Mouse (Mus musculus): Measurements from ENCODE around the gene Cpne9. TPM values are rescaled to one million over a fixed set of nuclear protein-coding genes. Genes with fewer than 3 reads are reported as not detected.

Gene Cpne9
- polyA plus RNA-seq, 1 experiment from 2014 or later: 0.31 TPM

GRCm38 (mm10) chr6:113296046-113296445 is 13.9 kb downstream of the Cpne9 start:
- Histone ChIP-seq H3K4me1 (replicated peaks) (no peaks in the 10 kb centered on the region), H3K27me3 (no peaks in the 10 kb centered on the region), H3K36me3 (no peaks in the 10 kb centered on the region), H3K27ac (replicated peaks) (no peak overlapping the region), H3K4me3 (no peak overlapping the region), H3K9ac (no peak overlapping the region), H3K4me2 (no peak overlapping the region), H3K9me3 (no peaks in the 10 kb centered on the region)
- no peak for ATAC-seq (ENCODE audit: low read depth)
- 77% methylated on average over 2 of the region's 2 CpGs for WGBS

GRCm38 (mm10) chr6:113296639-113297038 is 14.5 kb downstream of the Cpne9 start:
- no peak for ATAC-seq (ENCODE audit: low read depth)
- no peaks in the 10 kb centered on the region for H3K27me3 ChIP-seq
- H3K9ac ChIP-seq: no peak overlapping the region

GRCm38 (mm10) chr6:113301350-113301749 is 19.2 kb downstream of the Cpne9 start:
- H3K9me3 ChIP-seq: no peaks in the 10 kb centered on the region
- peaks cover 7% of the 10 kb centered on the region for H3K4me1 ChIP-seq (replicated peaks)
- no peaks in the 10 kb centered on the region for H3K27me3 ChIP-seq
- H3K9ac ChIP-seq: no peak overlapping the region
- H3K4me2 ChIP-seq: no peak overlapping the region
- no peaks in the 10 kb centered on the region for H3K36me3 ChIP-seq
- no peak for ATAC-seq (ENCODE audit: low read depth)
- H3K27ac ChIP-seq (replicated peaks): no peak overlapping the region
- no peak overlapping the region for H3K4me3 ChIP-seq
- 84% methylated on average over 5 of the region's 5 CpGs for WGBS

More at GRCm38 (mm10) chr6:113296639-113297038, 14.5 kb downstream of the Cpne9 start:
- 71% methylated on average over 4 of the region's 4 CpGs for WGBS
- H3K27ac ChIP-seq (replicated peaks): no peak overlapping the region
- no peaks in the 10 kb centered on the region for H3K9me3 ChIP-seq
- H3K4me2 ChIP-seq: no peak overlapping the region
- H3K4me3 ChIP-seq: no peak overlapping the region
- H3K36me3 ChIP-seq: no peaks in the 10 kb centered on the region
- H3K4me1 ChIP-seq (replicated peaks): no peaks in the 10 kb centered on the region

- Histone ChIP-seq H3K4me1 (replicated peaks) (peaks cover 7% of the 10 kb centered on the region), H3K4me3 (no peak overlapping the region), H3K9ac (no peak overlapping the region), H3K36me3 (no peaks in the 10 kb centered on the region), H3K9me3 (no peaks in the 10 kb centered on the region), H3K4me2 (no peak overlapping the region), H3K27ac (replicated peaks) (no peak overlapping the region), H3K27me3 (no peaks in the 10 kb centered on the region)
- WGBS: 32% methylated on average over 3 of the region's 3 CpGs
- ATAC-seq (ENCODE audit: low read depth): no peak
Measured at GRCm38 (mm10) chr6:113302258-113302657, 20.2 kb downstream of the Cpne9 start.

- peak; percentile 98 for ATAC-seq (ENCODE audit: low read depth)
- H3K4me1 ChIP-seq (replicated peaks): peaks cover 34% of the 10 kb centered on the region
- H3K9ac ChIP-seq: peak overlapping the region; percentile 92
- H3K27me3 ChIP-seq: no peaks in the 10 kb centered on the region
- under 1% methylated on average over 50 of the region's 50 CpGs for WGBS
- H3K36me3 ChIP-seq: peaks cover 15% of the 10 kb centered on the region
- peak overlapping the region; percentile 98 for H3K4me3 ChIP-seq
- H3K27ac ChIP-seq (replicated peaks): peak overlapping the region; percentile 99
- peak overlapping the region; percentile 100 for H3K4me2 ChIP-seq
- no peaks in the 10 kb centered on the region for H3K9me3 ChIP-seq
Measured at GRCm38 (mm10) chr6:113306322-113306985, 24.3 kb downstream of the Cpne9 start.

- no peaks in the 10 kb centered on the region for H3K27me3 ChIP-seq
- H3K4me1 ChIP-seq (replicated peaks): peaks cover 34% of the 10 kb centered on the region
- peak within 1 kb of the TSS; percentile 98 for H3K4me3 ChIP-seq
- H3K9me3 ChIP-seq: no peaks in the 10 kb centered on the region
- peak within 1 kb of the TSS; percentile 100 for H3K4me2 ChIP-seq
- H3K36me3 ChIP-seq: peaks cover 15% of the 10 kb centered on the region
- H3K9ac ChIP-seq: peak within 1 kb of the TSS; percentile 92
- WGBS: under 1% methylated on average over 32 of the region's 32 CpGs
- ATAC-seq (ENCODE audit: low read depth): peak; percentile 68
- H3K27ac ChIP-seq (replicated peaks): peak within 1 kb of the TSS; percentile 99
Measured at GRCm38 (mm10) chr6:113306986-113307349, 24.9 kb downstream of the Cpne9 start, which contains the start of gene Brpf1. Brpf1 (plus strand) TSS chr6:113307137.

GRCm38 (mm10) chr6:113307481-113308121 is 25.5 kb downstream of the Cpne9 start:
- Histone ChIP-seq H3K4me2 (peak overlapping the region; percentile 100), H3K27ac (replicated peaks) (peak overlapping the region; percentile 99), H3K4me1 (replicated peaks) (peaks cover 34% of the 10 kb centered on the region), H3K9me3 (no peaks in the 10 kb centered on the region), H3K36me3 (peaks cover 21% of the 10 kb centered on the region), H3K4me3 (peak overlapping the region; percentile 98), H3K27me3 (no peaks in the 10 kb centered on the region), H3K9ac (peak overlapping the region; percentile 92)
- peak; percentile 5; the same call in 1 of the 2 replicates for ATAC-seq (ENCODE audit: low read depth)
- under 1% methylated on average over 34 of the region's 34 CpGs for WGBS

GRCm38 (mm10) chr6:113308141-113308540 is 26.0 kb downstream of the Cpne9 start:
- Histone ChIP-seq H3K9me3 (no peaks in the 10 kb centered on the region), H3K4me3 (peak overlapping the region; percentile 98), H3K27me3 (no peaks in the 10 kb centered on the region), H3K4me1 (replicated peaks) (peaks cover 34% of the 10 kb centered on the region), H3K27ac (replicated peaks) (peak overlapping the region; percentile 99), H3K4me2 (peak overlapping the region; percentile 100), H3K36me3 (peaks cover 26% of the 10 kb centered on the region), H3K9ac (peak overlapping the region; percentile 92)
- WGBS: 34% methylated on average over 5 of the region's 5 CpGs
- ATAC-seq (ENCODE audit: low read depth): no peak

GRCm38 (mm10) chr6:113315972-113316371 is 33.9 kb downstream of the Cpne9 start:
- Histone ChIP-seq H3K4me2 (no peak overlapping the region), H3K27ac (replicated peaks) (no peak overlapping the region), H3K9me3 (no peaks in the 10 kb centered on the region), H3K36me3 (peaks cover 91% of the 10 kb centered on the region), H3K9ac (no peak overlapping the region), H3K27me3 (no peaks in the 10 kb centered on the region), H3K4me3 (no peak overlapping the region), H3K4me1 (replicated peaks) (0 out of 2 replicates have a peak, but pooled peaks cover 2% of the 10 kb centered on the region)
- no peak for ATAC-seq (ENCODE audit: low read depth)
- 96% methylated on average over 3 of the region's 3 CpGs for WGBS

GRCm38 (mm10) chr6:113326533-113327315 is 44.6 kb downstream of the Cpne9 start, which contains the start of gene Ogg1:
Ogg1 (plus strand) TSS chr6:113326972.
- under 1% methylated on average over 52 of the region's 52 CpGs for WGBS
- peaks cover 14% of the 10 kb centered on the region for H3K4me1 ChIP-seq (replicated peaks)
- peak within 1 kb of the TSS; percentile 60 for H3K4me3 ChIP-seq
- ATAC-seq (ENCODE audit: low read depth): peak; percentile 99
- H3K27ac ChIP-seq (replicated peaks): peak within 1 kb of the TSS; percentile 93
- no peaks in the 10 kb centered on the region for H3K9me3 ChIP-seq
- no peaks in the 10 kb centered on the region for H3K27me3 ChIP-seq
- H3K36me3 ChIP-seq: peaks cover 58% of the 10 kb centered on the region
- H3K4me2 ChIP-seq: peak within 1 kb of the TSS; percentile 94
- H3K9ac ChIP-seq: peak within 1 kb of the TSS; percentile 86

GRCm38 (mm10) chr6:113329396-113329795 is 47.3 kb downstream of the Cpne9 start:
- no peaks in the 10 kb centered on the region for H3K27me3 ChIP-seq
- ATAC-seq (ENCODE audit: low read depth): no peak
- peaks cover 27% of the 10 kb centered on the region for H3K4me1 ChIP-seq (replicated peaks)
- no peak overlapping the region for H3K4me2 ChIP-seq
- H3K27ac ChIP-seq (replicated peaks): no peak overlapping the region
- H3K4me3 ChIP-seq: no peak overlapping the region
- H3K9ac ChIP-seq: no peak overlapping the region
- H3K36me3 ChIP-seq: peaks cover 53% of the 10 kb centered on the region
- WGBS: 94% methylated on average over 1 of the region's 1 CpGs
- H3K9me3 ChIP-seq: no peaks in the 10 kb centered on the region

- Histone ChIP-seq H3K9ac (no peak overlapping the region), H3K9me3 (no peaks in the 10 kb centered on the region), H3K4me1 (replicated peaks) (peaks cover 25% of the 10 kb centered on the region), H3K27me3 (no peaks in the 10 kb centered on the region), H3K4me3 (no peak overlapping the region), H3K36me3 (peaks cover 53% of the 10 kb centered on the region), H3K4me2 (no peak overlapping the region), H3K27ac (replicated peaks) (no peak overlapping the region)
- ATAC-seq (ENCODE audit: low read depth): no peak
- WGBS: 71% methylated on average over 2 of the region's 2 CpGs
Measured at GRCm38 (mm10) chr6:113330547-113330946, 48.4 kb downstream of the Cpne9 start.

Data from neural tube, embryonic 13.5 days (tissue).